Mouse (Mus musculus): ENCODE measurements around the gene Pnrc2.

Gene Pnrc2

GRCm38 (mm10) chr4:135873526-135874202, at the start of gene Pnrc2:
Pnrc2 (minus strand) TSS chr4:135873850.
- peak; percentile 81 for DNase-seq (ENCODE audit: low read depth)

- DNase-seq (ENCODE audit: low read depth) = no peak
Observed at GRCm38 (mm10) chr4:135922190-135922589, 48.5 kb upstream of the Pnrc2 start.

GRCm38 (mm10) chr4:135921257-135922120, 47.8 kb upstream of the Pnrc2 start:
- DNase-seq (ENCODE audit: low read depth) = no peak

- DNase-seq (ENCODE audit: low read depth) = peak; percentile 97
Observed at GRCm38 (mm10) chr4:135920304-135921241, 46.9 kb upstream of the Pnrc2 start, which contains the start of gene Fuca1. Fuca1 (plus strand) TSS chr4:135920735.

GRCm38 (mm10) chr4:135919280-135919639, 45.6 kb upstream of the Pnrc2 start:
- DNase-seq (ENCODE audit: low read depth) = no peak

- no peak for DNase-seq (ENCODE audit: low read depth)
Observed at GRCm38 (mm10) chr4:135918635-135919279, 45.1 kb upstream of the Pnrc2 start.

- no peak for DNase-seq (ENCODE audit: low read depth)
Observed at GRCm38 (mm10) chr4:135913433-135913832, 39.8 kb upstream of the Pnrc2 start.

GRCm38 (mm10) chr4:135912835-135913234, 39.2 kb upstream of the Pnrc2 start:
- DNase-seq (ENCODE audit: low read depth) = no peak

GRCm38 (mm10) chr4:135912164-135912563, 38.5 kb upstream of the Pnrc2 start:
- no peak for DNase-seq (ENCODE audit: low read depth)

GRCm38 (mm10) chr4:135911531-135911930, 37.9 kb upstream of the Pnrc2 start:
- no peak for DNase-seq (ENCODE audit: low read depth)

GRCm38 (mm10) chr4:135909326-135910066, 35.8 kb upstream of the Pnrc2 start:
- no peak for DNase-seq (ENCODE audit: low read depth)

GRCm38 (mm10) chr4:135906633-135907032, 33.0 kb upstream of the Pnrc2 start:
- no peak for DNase-seq (ENCODE audit: low read depth)

GRCm38 (mm10) chr4:135904810-135905209, 31.2 kb upstream of the Pnrc2 start:
- DNase-seq (ENCODE audit: low read depth) = no peak

GRCm38 (mm10) chr4:135902606-135903242, 29.1 kb upstream of the Pnrc2 start:
- no peak for DNase-seq (ENCODE audit: low read depth)

GRCm38 (mm10) chr4:135900008-135900407, 26.4 kb upstream of the Pnrc2 start:
- no peak for DNase-seq (ENCODE audit: low read depth)

GRCm38 (mm10) chr4:135899050-135899448, 25.4 kb upstream of the Pnrc2 start:
- no peak for DNase-seq (ENCODE audit: low read depth)

GRCm38 (mm10) chr4:135898380-135899049, 24.9 kb upstream of the Pnrc2 start:
- peak; percentile 87 for DNase-seq (ENCODE audit: low read depth)

GRCm38 (mm10) chr4:135896157-135896556, 22.5 kb upstream of the Pnrc2 start:
- no peak for DNase-seq (ENCODE audit: low read depth)

GRCm38 (mm10) chr4:135895071-135895571, 21.5 kb upstream of the Pnrc2 start, which contains the start of gene Cnr2:
Cnr2 (plus strand) TSS chr4:135895394.
- no peak for DNase-seq (ENCODE audit: low read depth)

- no peak for DNase-seq (ENCODE audit: low read depth)
Observed at GRCm38 (mm10) chr4:135892884-135893283, 19.2 kb upstream of the Pnrc2 start.

Measured in c-Kit-positive CD71-negative TER-119-negative erythroid progenitor cells, embryonic 14.5 days (primary cell).